Mouse (Mus musculus): Measurements from ENCODE around the gene Pacsin3.

- TF ChIP-seq CTCF (IDR thresholded peaks at IDR 0.05; ENCODE audit: extremely low read depth, insufficient read depth, insufficient read length, insufficient replicate concordance) (no peak), POLR2A (IDR thresholded peaks at IDR 0.05; ENCODE audit: low read depth, low read length) (no peak)
These were observed 42.4 kb upstream of the Pacsin3 start for GRCm38 (mm10) chr2:91213311-91213710.

Data from spleen, adult 2 months (tissue).